Mouse (Mus musculus) thymus, postnatal 10 days (tissue): Measurements from ENCODE around the gene Nceh1.
"Not testable (repeated sequence)": the region's sequence is repeated elsewhere in the genome, so short reads cannot be mapped to it uniquely, and the experiment has no call there.

Experiments
- DNase-seq, 2 experiments: peaks; one replicate each; pipeline ENCODE4 v3.0.0; 2021; ENCODE audit warnings: low spot score in 2 of 2

Gene Nceh1

GRCm38 (mm10) chr3:27228530-27229309 lies 46.0 kb downstream of the Nceh1 start:
- no peak for DNase-seq

- no peak for DNase-seq
Measured at GRCm38 (mm10) chr3:27233361-27233760, 50.6 kb downstream of the Nceh1 start.

GRCm38 (mm10) chr3:27233841-27234240 lies 51.1 kb downstream of the Nceh1 start:
- no peak for DNase-seq

GRCm38 (mm10) chr3:27234976-27235375 lies 52.2 kb downstream of the Nceh1 start:
- no peak for DNase-seq

GRCm38 (mm10) chr3:27237226-27237625 lies 54.5 kb downstream of the Nceh1 start:
- DNase-seq: peak; percentile 12 to 73

- DNase-seq: no peak
Measured at GRCm38 (mm10) chr3:27238563-27238962, 55.8 kb downstream of the Nceh1 start.

GRCm38 (mm10) chr3:27239568-27239967 lies 56.8 kb downstream of the Nceh1 start:
- no peak for DNase-seq

- DNase-seq: no peak
Measured at GRCm38 (mm10) chr3:27241864-27242263, 59.1 kb downstream of the Nceh1 start.

- no peak for DNase-seq
Measured at GRCm38 (mm10) chr3:27246166-27246565, 63.4 kb downstream of the Nceh1 start.

- DNase-seq: no peak
Measured at GRCm38 (mm10) chr3:27247785-27248184, 65.0 kb downstream of the Nceh1 start.

GRCm38 (mm10) chr3:27249030-27249429 lies 66.3 kb downstream of the Nceh1 start:
- no peak for DNase-seq

- DNase-seq: no peak
Measured at GRCm38 (mm10) chr3:27250936-27251335, 68.2 kb downstream of the Nceh1 start.

- DNase-seq: no peak
Measured at GRCm38 (mm10) chr3:27258461-27258860, 75.7 kb downstream of the Nceh1 start.

- no peak for DNase-seq
Measured at GRCm38 (mm10) chr3:27260393-27260792, 77.6 kb downstream of the Nceh1 start.

- no peak for DNase-seq
Measured at GRCm38 (mm10) chr3:27267327-27267726, 84.6 kb downstream of the Nceh1 start.

GRCm38 (mm10) chr3:27267887-27268286 lies 85.1 kb downstream of the Nceh1 start:
- DNase-seq: no peak

- no peak for DNase-seq
Measured at GRCm38 (mm10) chr3:27269151-27269550, 86.4 kb downstream of the Nceh1 start.

- DNase-seq: peak; percentile 40 to 56
Measured at GRCm38 (mm10) chr3:27270160-27270962, 87.6 kb downstream of the Nceh1 start.

GRCm38 (mm10) chr3:27272926-27273745 lies 90.4 kb downstream of the Nceh1 start:
- no peak for DNase-seq

GRCm38 (mm10) chr3:27279286-27279925 lies 96.6 kb downstream of the Nceh1 start:
- not testable (repeated sequence) for DNase-seq

GRCm38 (mm10) chr3:27280280-27280749 lies 97.5 kb downstream of the Nceh1 start:
- no peak for DNase-seq
